Mouse (Mus musculus): ENCODE measurements at regions not wholly inside any gene's neighbourhood (a gene's known extent, or its start where the extent isn't known, plus 50 kb on each side); places are given as distances from the start of the nearest gene placed in this dataset.
A peak's percentile ranks its signal among the peaks of the same experiment; 100 is the strongest.
"Not testable (repeated sequence)": the region's sequence is repeated elsewhere in the genome, so short reads cannot be mapped to it uniquely, and the experiment has no call there.

GRCm38 (mm10) chr13:97415927-97416709, 175.2 kb downstream of the Enc1 start:
- no peak for DNase-seq

GRCm38 (mm10) chr13:97415381-97415780, 174.5 kb downstream of the Enc1 start:
- no peak for DNase-seq

GRCm38 (mm10) chr13:97412151-97412550, 171.2 kb downstream of the Enc1 start:
- no peak for DNase-seq

GRCm38 (mm10) chr13:97410550-97411201, 169.8 kb downstream of the Enc1 start:
- DNase-seq = no peak

GRCm38 (mm10) chr13:97409891-97410525, 169.1 kb downstream of the Enc1 start:
- DNase-seq = no peak

- DNase-seq = no peak
These were observed 168.4 kb downstream of the Enc1 start for GRCm38 (mm10) chr13:97409291-97409780.

GRCm38 (mm10) chr13:97408414-97409290, 167.7 kb downstream of the Enc1 start:
- peak; percentile 48 for DNase-seq

GRCm38 (mm10) chr13:97407773-97408172, 166.9 kb downstream of the Enc1 start:
- no peak for DNase-seq

- DNase-seq = no peak
These were observed 165.8 kb downstream of the Enc1 start for GRCm38 (mm10) chr13:97406678-97407077.

- DNase-seq = no peak
These were observed 161.4 kb downstream of the Enc1 start for GRCm38 (mm10) chr13:97402164-97402761.

GRCm38 (mm10) chr13:97401620-97402019, 160.7 kb downstream of the Enc1 start:
- no peak for DNase-seq

- no peak for DNase-seq
These were observed 157.1 kb downstream of the Enc1 start for GRCm38 (mm10) chr13:97398041-97398440.

GRCm38 (mm10) chr13:97396899-97397640, 156.2 kb downstream of the Enc1 start:
- DNase-seq = no peak

- DNase-seq = not testable (repeated sequence)
These were observed 155.4 kb downstream of the Enc1 start for GRCm38 (mm10) chr13:97396286-97396685.

- no peak for DNase-seq
These were observed 154.0 kb downstream of the Enc1 start for GRCm38 (mm10) chr13:97394756-97395454.

- DNase-seq = no peak
These were observed 153.2 kb downstream of the Enc1 start for GRCm38 (mm10) chr13:97394071-97394470.

- no peak for DNase-seq
These were observed 152.6 kb downstream of the Enc1 start for GRCm38 (mm10) chr13:97393456-97393855.

GRCm38 (mm10) chr13:97390449-97390930, 149.6 kb downstream of the Enc1 start:
- DNase-seq = peak; percentile 56

GRCm38 (mm10) chr13:97388851-97389479, 148.1 kb downstream of the Enc1 start:
- DNase-seq = peak; percentile 16

- DNase-seq = no peak
These were observed 145.6 kb downstream of the Enc1 start for GRCm38 (mm10) chr13:97386511-97386910.
